Mouse (Mus musculus): ENCODE measurements around the gene Rhbdf2. TPM values are rescaled to one million over a fixed set of nuclear protein-coding genes. Genes with fewer than 3 reads are reported as not detected.
A peak's percentile ranks its signal among the peaks of the same experiment; 100 is the strongest.

Rhbdf2 gene
- polyA plus RNA-seq, 1 experiment from 2014 or later: 9.5 TPM

DNA sequence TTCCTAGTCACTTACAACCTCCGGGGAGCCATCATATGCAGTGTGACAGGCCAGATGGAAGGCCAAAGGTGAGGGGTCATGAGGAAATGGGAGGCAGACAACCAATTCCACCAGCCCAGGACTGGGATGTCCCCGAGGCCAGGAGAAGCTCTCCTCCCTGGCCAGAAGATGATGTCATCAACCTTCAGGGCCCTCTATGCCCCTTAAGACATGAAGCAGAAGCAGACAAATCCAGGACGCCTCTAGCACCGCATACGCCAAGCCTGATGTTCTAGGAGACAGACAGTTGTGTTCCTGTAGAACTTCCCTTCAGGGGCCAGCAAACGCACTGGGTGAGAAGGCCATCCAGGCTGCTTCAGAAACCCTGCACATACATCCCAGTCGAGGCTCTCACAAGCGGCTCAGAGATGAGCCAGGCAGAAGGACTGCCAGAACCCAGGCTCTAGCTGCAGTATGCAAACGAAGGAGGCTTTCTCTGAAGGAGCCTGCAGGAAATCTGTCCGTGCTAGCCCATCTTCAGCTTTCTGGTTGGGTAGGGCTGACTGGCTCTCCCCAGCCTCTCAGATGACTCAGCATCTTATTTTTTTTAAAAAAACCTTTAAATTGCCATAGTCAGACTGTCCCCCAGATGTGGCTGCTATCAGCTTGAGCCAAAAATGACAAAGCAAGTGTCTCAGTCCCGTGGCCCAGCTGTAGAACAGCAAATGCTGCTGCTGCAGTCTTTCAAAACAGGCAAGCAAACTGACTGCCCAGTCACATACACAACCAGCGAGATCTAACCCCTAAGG is 53.9 kb downstream of the Rhbdf2 start:
- Histone ChIP-seq H3K4me1 (peaks cover 51% of the 10 kb centered on the region), H3K36me3 (no peaks in the 10 kb centered on the region), H3K4me3 (replicated peaks) (no peak overlapping the region), H3K4me2 (no peak overlapping the region), H3K27me3 (no peaks in the 10 kb centered on the region), H3K9me3 (replicated peaks) (no peaks in the 10 kb centered on the region), H3K27ac (peak overlapping the region; percentile 29; the same call in 1 of the 2 replicates), H3K9ac (no peak overlapping the region)
- WGBS: 50% methylated on average over 12 of the region's 12 CpGs
- ATAC-seq (replicated peaks; ENCODE audit: low FRiP score): no peak; the same call in 1 of the 2 replicates

DNA sequence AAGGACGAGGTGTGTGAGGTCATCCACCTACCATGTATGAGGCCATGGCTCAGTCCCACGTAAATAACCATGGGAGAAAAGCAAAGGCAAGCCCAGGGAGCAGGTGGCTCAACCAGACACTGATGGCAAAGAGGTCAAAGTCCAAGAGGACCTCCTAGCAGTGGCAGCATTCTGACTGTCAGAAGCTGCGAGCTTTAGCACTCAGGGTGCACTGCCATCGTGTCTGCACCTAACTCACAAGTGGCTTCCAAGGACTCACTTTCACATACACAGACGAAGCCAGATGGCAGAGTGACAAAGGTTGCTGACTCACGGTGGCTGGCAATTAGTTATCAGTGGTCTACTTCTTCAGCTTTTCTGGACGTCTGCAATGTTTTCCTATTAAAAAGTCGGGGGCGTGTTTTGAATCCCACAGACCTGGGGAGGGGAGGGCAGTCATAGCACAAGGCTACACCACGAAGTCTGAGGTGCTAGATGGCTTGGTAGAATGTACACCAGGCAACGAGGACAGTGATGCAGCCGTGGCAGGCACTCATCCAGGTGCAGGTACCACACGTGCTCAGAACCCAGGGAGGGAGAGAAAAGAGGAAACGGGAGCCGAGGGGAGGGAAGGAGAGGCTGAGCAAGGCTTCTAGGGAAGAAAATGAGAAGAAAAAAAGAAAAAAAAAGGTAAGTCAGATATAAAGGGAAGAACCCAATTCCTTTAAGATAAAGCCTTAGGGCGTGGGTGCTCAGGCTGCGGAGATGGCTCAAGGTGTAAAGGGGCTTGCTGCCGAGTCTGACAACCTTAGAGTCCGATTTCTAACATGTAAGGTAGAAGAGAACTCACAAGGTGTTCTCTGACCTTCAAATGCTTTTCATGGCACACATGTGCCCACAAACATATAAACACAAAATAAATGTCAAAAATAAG is 54.8 kb downstream of the Rhbdf2 start:
- no peak for ATAC-seq (replicated peaks; ENCODE audit: low FRiP score)
- WGBS: 63% methylated on average over 19 of the region's 19 CpGs
- no peaks in the 10 kb centered on the region for H3K36me3 ChIP-seq
- H3K4me1 ChIP-seq: peaks cover 51% of the 10 kb centered on the region
- H3K27me3 ChIP-seq: no peaks in the 10 kb centered on the region
- H3K4me3 ChIP-seq (replicated peaks): no peak overlapping the region
- H3K27ac ChIP-seq: no peak overlapping the region
- no peak overlapping the region for H3K4me2 ChIP-seq
- H3K9me3 ChIP-seq (replicated peaks): no peaks in the 10 kb centered on the region
- no peak overlapping the region for H3K9ac ChIP-seq

DNA sequence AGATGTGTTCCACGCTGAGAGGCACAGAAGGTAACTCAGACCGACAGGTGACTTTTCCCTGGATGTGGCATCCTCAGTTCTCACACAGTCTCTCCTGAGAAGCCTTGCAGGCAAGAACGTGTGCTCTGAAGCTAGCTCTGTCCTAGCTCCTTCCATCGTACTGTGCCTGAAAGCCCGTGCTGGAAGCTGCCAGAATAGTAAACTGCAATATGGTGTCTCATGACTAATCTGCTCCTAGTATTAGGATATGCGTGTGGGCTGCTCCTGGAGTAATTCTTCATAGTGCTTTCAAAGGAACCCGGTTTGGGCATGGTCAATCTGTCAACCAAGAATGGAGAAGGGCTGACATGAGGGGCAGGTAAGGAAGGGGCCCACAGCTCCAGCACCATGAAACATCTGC is 56.0 kb downstream of the Rhbdf2 start:
- H3K9ac ChIP-seq: no peak overlapping the region
- no peaks in the 10 kb centered on the region for H3K27me3 ChIP-seq
- H3K4me1 ChIP-seq: peaks cover 41% of the 10 kb centered on the region
- H3K4me3 ChIP-seq (replicated peaks): no peak overlapping the region
- ATAC-seq (replicated peaks; ENCODE audit: low FRiP score): no peak
- H3K36me3 ChIP-seq: no peaks in the 10 kb centered on the region
- WGBS: 78% methylated on average over 7 of the region's 7 CpGs
- H3K27ac ChIP-seq: no peak overlapping the region
- H3K9me3 ChIP-seq (replicated peaks): no peaks in the 10 kb centered on the region
- H3K4me2 ChIP-seq: no peak overlapping the region

DNA sequence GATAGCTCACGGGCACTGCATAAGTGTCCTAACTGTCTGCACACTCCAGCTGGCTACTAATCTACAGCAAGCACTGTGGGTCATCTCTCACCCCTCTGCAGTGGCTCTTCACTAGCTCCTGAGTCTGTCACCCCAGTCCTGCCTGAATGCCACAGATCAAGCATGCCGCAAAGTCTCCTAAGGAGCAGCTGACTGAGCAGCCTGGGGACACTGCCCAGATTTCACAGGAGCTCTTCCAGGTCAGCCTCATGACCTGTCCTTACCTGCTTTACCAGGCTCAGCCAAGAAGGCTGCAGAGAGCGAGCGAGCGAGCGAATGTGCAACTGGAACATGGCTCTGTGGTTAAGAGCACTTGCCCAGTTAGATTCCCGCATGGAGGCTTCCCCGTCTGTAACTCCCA is 59.3 kb downstream of the Rhbdf2 start:
- Histone ChIP-seq H3K9ac (no peak overlapping the region), H3K27me3 (no peaks in the 10 kb centered on the region), H3K27ac (no peak overlapping the region), H3K4me2 (no peak overlapping the region), H3K36me3 (no peaks in the 10 kb centered on the region), H3K4me3 (replicated peaks) (no peak overlapping the region), H3K9me3 (replicated peaks) (no peaks in the 10 kb centered on the region), H3K4me1 (peaks cover 13% of the 10 kb centered on the region)
- ATAC-seq (replicated peaks; ENCODE audit: low FRiP score): no peak
- 85% methylated on average over 8 of the region's 8 CpGs for WGBS

GRCm38 (mm10) chr11:116565283-116566041 is 61.4 kb downstream of the Rhbdf2 start:
- Histone ChIP-seq H3K36me3 (no peaks in the 10 kb centered on the region), H3K9ac (no peak overlapping the region), H3K9me3 (replicated peaks) (no peaks in the 10 kb centered on the region), H3K4me1 (peaks cover 5% of the 10 kb centered on the region), H3K4me3 (replicated peaks) (no peak overlapping the region), H3K4me2 (no peak overlapping the region), H3K27ac (no peak overlapping the region), H3K27me3 (no peaks in the 10 kb centered on the region)
- WGBS: 45% methylated on average over 7 of the region's 7 CpGs
- ATAC-seq (replicated peaks; ENCODE audit: low FRiP score): no peak

- H3K4me3 ChIP-seq (replicated peaks): no peak overlapping the region
- H3K9ac ChIP-seq: no peak overlapping the region
- H3K9me3 ChIP-seq (replicated peaks): no peaks in the 10 kb centered on the region
- no peak overlapping the region for H3K4me2 ChIP-seq
- no peaks in the 10 kb centered on the region for H3K27me3 ChIP-seq
- H3K27ac ChIP-seq: 0 out of 2 replicates have a peak overlapping the region, but pooled peaks have one; percentile 37
- H3K4me1 ChIP-seq: peaks cover 32% of the 10 kb centered on the region
- H3K36me3 ChIP-seq: no peaks in the 10 kb centered on the region
- 42% methylated on average over 6 of the region's 6 CpGs for WGBS
- 0 out of 2 replicates have a peak, but pooled peaks have one; percentile 23 for ATAC-seq (replicated peaks; ENCODE audit: low FRiP score)
Measured at GRCm38 (mm10) chr11:116556308-116556707, 70.5 kb downstream of the Rhbdf2 start.

GRCm38 (mm10) chr11:116555572-116555971 is 71.2 kb downstream of the Rhbdf2 start:
- Histone ChIP-seq H3K4me2 (no peak overlapping the region), H3K27ac (0 out of 2 replicates have a peak overlapping the region, but pooled peaks have one; percentile 37)

DNA sequence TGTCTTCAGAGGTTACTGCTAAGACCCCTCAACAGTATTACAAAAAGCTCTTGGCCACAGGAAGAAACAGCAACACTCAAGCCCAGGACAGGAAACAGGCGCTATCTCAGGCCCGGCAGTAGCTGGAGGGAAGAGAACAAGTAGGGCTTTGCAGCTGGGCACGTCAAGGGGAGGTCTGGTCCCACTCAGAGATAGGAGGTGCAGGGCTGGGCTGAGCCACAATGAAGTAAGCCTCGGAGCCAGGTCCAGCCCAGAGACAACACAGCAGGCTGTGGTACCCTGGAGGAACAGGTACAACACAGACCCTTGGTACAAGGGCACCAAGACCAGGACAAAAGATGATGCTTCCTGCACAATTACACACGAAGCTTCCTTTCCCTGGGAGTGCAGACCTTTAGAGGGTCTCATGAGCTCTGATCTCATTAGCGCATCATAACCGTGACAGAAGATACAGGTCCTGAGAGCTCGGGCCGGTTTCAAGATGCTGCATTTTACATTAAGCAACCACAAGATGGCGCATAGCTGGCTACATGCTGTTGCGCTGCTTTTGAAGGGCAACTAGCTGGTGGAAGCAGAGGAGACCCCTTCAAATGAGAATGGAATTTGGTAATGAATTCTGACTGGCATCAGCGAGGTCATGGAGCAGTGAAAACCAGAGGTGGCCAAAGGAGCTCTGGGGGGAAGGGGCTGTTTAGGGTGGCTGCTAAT is 72.5 kb downstream of the Rhbdf2 start:
- Histone ChIP-seq H3K36me3 (no peaks in the 10 kb centered on the region), H3K4me1 (peaks cover 50% of the 10 kb centered on the region), H3K9ac (no peak overlapping the region), H3K9me3 (replicated peaks) (no peaks in the 10 kb centered on the region), H3K27me3 (no peaks in the 10 kb centered on the region), H3K4me3 (replicated peaks) (no peak overlapping the region), H3K4me2 (no peak overlapping the region), H3K27ac (no peak overlapping the region)
- WGBS: 43% methylated on average over 12 of the region's 12 CpGs
- ATAC-seq (replicated peaks; ENCODE audit: low FRiP score): no peak

More at GRCm38 (mm10) chr11:116555572-116555971, 71.2 kb downstream of the Rhbdf2 start:
- no peaks in the 10 kb centered on the region for H3K27me3 ChIP-seq
- H3K9me3 ChIP-seq (replicated peaks): no peaks in the 10 kb centered on the region
- H3K36me3 ChIP-seq: no peaks in the 10 kb centered on the region
- H3K4me3 ChIP-seq (replicated peaks): no peak overlapping the region
- no peak for ATAC-seq (replicated peaks; ENCODE audit: low FRiP score)
- H3K4me1 ChIP-seq: peaks cover 39% of the 10 kb centered on the region
- whole genome bisulfite sequencing: 38% methylated on average over 1 of the region's 1 CpGs
- H3K9ac ChIP-seq: no peak overlapping the region

DNA sequence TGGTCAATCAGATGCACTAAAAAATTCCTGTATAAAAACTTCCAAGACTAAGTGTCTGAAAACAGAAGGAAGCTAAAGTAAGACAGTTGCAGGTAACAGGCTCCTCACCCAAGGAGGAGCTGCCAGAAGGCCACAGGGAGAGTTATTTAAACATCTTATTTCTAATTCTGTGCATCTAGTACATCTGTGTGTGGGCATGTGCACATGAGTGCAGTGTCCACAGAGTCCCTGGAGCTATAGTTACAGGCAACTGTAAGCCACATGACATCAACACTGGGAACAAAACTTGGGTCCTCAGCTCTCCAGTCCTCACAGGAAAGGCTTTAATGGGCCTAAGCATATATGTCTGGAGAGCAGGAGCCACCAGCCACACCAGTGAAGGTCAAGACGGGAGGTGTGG is 74.6 kb downstream of the Rhbdf2 start:
- H3K9me3 ChIP-seq (replicated peaks): no peaks in the 10 kb centered on the region
- 42% methylated on average over 1 of the region's 1 CpGs for WGBS
- ATAC-seq (replicated peaks; ENCODE audit: low FRiP score): no peak
- H3K4me3 ChIP-seq (replicated peaks): no peak overlapping the region
- no peak overlapping the region for H3K9ac ChIP-seq
- no peaks in the 10 kb centered on the region for H3K27me3 ChIP-seq
- no peak overlapping the region for H3K27ac ChIP-seq
- peaks cover 10% of the 10 kb centered on the region; the same call in 1 of the 2 replicates for H3K36me3 ChIP-seq
- peaks cover 50% of the 10 kb centered on the region for H3K4me1 ChIP-seq
- no peak overlapping the region for H3K4me2 ChIP-seq

DNA sequence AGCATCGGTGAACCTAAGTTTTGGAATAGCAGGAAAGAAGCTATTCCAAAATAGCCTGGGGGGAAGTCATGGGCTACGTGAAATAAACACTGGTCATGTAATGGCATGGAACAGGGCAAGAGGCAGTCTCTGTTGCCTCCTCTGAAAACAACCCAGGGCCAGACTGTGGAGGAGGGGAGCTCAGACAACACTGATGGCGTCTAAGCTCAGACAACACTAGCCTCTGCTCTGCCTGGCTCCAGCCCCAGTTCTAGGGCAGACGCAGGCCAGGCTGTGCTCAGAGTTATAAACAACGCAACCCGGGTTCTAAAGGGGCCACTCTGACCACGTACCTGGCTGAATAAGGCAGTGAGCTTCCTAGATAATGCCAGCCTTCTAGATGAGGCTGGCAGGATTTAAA is 76.1 kb downstream of the Rhbdf2 start:
- no peaks in the 10 kb centered on the region for H3K27me3 ChIP-seq
- peaks cover 24% of the 10 kb centered on the region for H3K36me3 ChIP-seq
- no peak overlapping the region for H3K4me2 ChIP-seq
- peaks cover 37% of the 10 kb centered on the region for H3K4me1 ChIP-seq
- no peak for ATAC-seq (replicated peaks; ENCODE audit: low FRiP score)
- no peak overlapping the region for H3K4me3 ChIP-seq (replicated peaks)
- no peaks in the 10 kb centered on the region for H3K9me3 ChIP-seq (replicated peaks)
- no peak overlapping the region for H3K9ac ChIP-seq
- 47% methylated on average over 7 of the region's 7 CpGs for whole genome bisulfite sequencing
- H3K27ac ChIP-seq: peak overlapping the region; percentile 24; the same call in 1 of the 2 replicates
